Mouse (Mus musculus) lung, adult 2 months (tissue): ENCODE results near the gene Gm21970.

Experiments
- CTCF ChIP-seq: fragments of 200-500 bp; IDR thresholded peaks from 2 replicates; pipeline ENCODE4 v1.5.1; 2011; ENCODE audit warnings: mild to moderate bottlenecking, low read length, control low read depth; ENCODE audit not compliant: insufficient read depth
- POLR2A ChIP-seq: fragments of 200-500 bp; IDR thresholded peaks from 2 replicates; pipeline ENCODE4 v1.6.1; 2011; ENCODE audit warnings: low read depth, mild to moderate bottlenecking, control low read depth, low read length, borderline replicate concordance; ENCODE audit errors: extremely low read depth

GRCm38 (mm10) chr16:91380151-91380550 lies 11.4 kb upstream of the Gm21970 start:
- TF ChIP-seq CTCF (no peak), POLR2A (no peak)
